Mouse (Mus musculus): ENCODE data around the gene Aldob.

Aldob gene

GRCm38 (mm10) chr4:49549383-49549782 lies at the start of gene Aldob:
Gene Aldob (minus strand): TSS chr4:49549546.
- DNase-seq = no peak

- peak; percentile 86 for DNase-seq
Observed at GRCm38 (mm10) chr4:49597183-49598100, 48.1 kb upstream of the Aldob start, which contains the start of gene Tmem246. Gene Tmem246 (minus strand): TSS chr4:49597876.

- DNase-seq = no peak
Observed at GRCm38 (mm10) chr4:49596846-49597182, 47.5 kb upstream of the Aldob start.

- no peak for DNase-seq
Observed at GRCm38 (mm10) chr4:49590152-49590551, 40.8 kb upstream of the Aldob start.

GRCm38 (mm10) chr4:49586811-49587210 lies 37.5 kb upstream of the Aldob start:
- no peak for DNase-seq

- no peak for DNase-seq
Observed at GRCm38 (mm10) chr4:49585524-49586101, 36.3 kb upstream of the Aldob start.

GRCm38 (mm10) chr4:49583965-49584831 lies 34.9 kb upstream of the Aldob start:
- no peak for DNase-seq

- no peak for DNase-seq
Observed at GRCm38 (mm10) chr4:49581256-49581655, 31.9 kb upstream of the Aldob start.

GRCm38 (mm10) chr4:49572194-49572593 lies 22.8 kb upstream of the Aldob start:
- DNase-seq = no peak

GRCm38 (mm10) chr4:49567613-49568012 lies 18.3 kb upstream of the Aldob start:
- DNase-seq = peak; percentile 57

- peak; percentile 90 for DNase-seq
Observed at GRCm38 (mm10) chr4:49559915-49560772, 10.8 kb upstream of the Aldob start.

- DNase-seq = no peak
Observed at GRCm38 (mm10) chr4:49558181-49558580, 8.8 kb upstream of the Aldob start.

GRCm38 (mm10) chr4:49557375-49557774 lies 8.0 kb upstream of the Aldob start:
- DNase-seq = no peak

- DNase-seq = no peak
Observed at GRCm38 (mm10) chr4:49553380-49553779, 4.0 kb upstream of the Aldob start.

GRCm38 (mm10) chr4:49547544-49548219 lies 1.7 kb downstream of the Aldob start:
- no peak for DNase-seq

- DNase-seq = no peak
Observed at GRCm38 (mm10) chr4:49546873-49547543, 2.3 kb downstream of the Aldob start.

- no peak for DNase-seq
Observed at GRCm38 (mm10) chr4:49546026-49546425, 3.3 kb downstream of the Aldob start.

- DNase-seq = no peak
Observed at GRCm38 (mm10) chr4:49540966-49541365, 8.4 kb downstream of the Aldob start.

- DNase-seq = no peak
Observed at GRCm38 (mm10) chr4:49539665-49540064, 9.7 kb downstream of the Aldob start.

GRCm38 (mm10) chr4:49536671-49537070 lies 12.7 kb downstream of the Aldob start:
- no peak for DNase-seq

- no peak for DNase-seq
Observed at GRCm38 (mm10) chr4:49535675-49536294, 13.6 kb downstream of the Aldob start.

Data from cerebellum, adult 11-12 months (tissue).